In the genomic region with DNA sequence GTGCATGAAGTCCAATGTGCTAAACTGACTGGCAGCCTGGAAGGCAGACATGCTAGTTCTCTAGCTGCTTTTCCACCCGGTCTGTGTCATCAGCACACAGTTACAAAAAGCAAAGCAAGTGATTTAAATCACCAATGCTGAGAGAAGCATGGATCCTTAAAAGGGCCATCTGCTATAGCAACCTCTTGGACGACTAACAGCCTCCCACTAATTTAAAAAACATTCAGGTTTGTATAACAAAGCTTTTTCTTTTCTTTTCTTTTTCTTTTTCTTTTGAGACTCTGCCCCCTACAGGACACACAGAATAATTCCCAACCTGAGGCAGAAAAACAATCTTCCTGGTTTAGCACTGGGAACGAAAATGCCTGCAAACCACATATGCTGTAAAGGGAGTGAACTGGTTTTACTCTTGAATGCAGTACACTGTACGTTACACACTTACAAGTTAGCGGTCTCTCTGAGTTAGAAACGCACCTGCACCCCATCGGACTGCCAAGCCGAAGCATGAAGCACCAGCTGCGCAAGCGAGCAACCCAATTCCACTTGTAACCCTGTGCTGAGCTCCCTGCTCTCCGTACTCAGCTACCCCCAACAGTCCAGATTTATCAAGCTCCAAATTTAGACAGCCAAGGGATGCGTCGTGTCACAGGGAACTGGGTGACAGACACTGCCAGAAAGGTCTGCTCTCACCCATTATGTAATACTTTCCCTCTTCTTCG, we compare ENCODE assay signal across 7 mouse cellular contexts. TPM values are rescaled to one million over a fixed set of nuclear protein-coding genes. Genes with fewer than 3 reads are reported as not detected.
A peak's percentile ranks its signal among the peaks of the same experiment; 100 is the strongest.
DNase-seq lines count a peak whose midpoint lies in the region; ATAC-seq and TF ChIP-seq lines count a peak whose summit lies in the region.

No protein-coding gene starts in this region.

- TF ChIP-seq CTCF in stomach, postnatal 0 days (IDR thresholded peaks at IDR 0.05; ENCODE audit: low read depth), result peak; percentile 78

- peak; percentile 76 for DNase-seq in 3T3-L1 (ENCODE audit: low read depth, low spot score)
- DNase-seq in B cell, adult 2 months, result peak; percentile 23 to 31
- peak; percentile 34 to 66 for DNase-seq in cerebellum, postnatal 14 days
- DNase-seq in kidney, postnatal 4 days, result peak; percentile 14 to 24
- peak; percentile 49 for DNase-seq in lung, postnatal 36 days
- no peak for DNase-seq in stomach, postnatal 0 days (ENCODE audit: low spot score)

- H3K9ac ChIP-seq in heart, embryonic 13.5 days, result peak overlapping the region; percentile 45; the same call in 1 of the 2 replicates
- no peak overlapping the region for H3K9ac ChIP-seq in stomach, postnatal 0 days (ENCODE audit: low read length)

- peaks cover 24% of the 10 kb centered on the region for H3K4me1 ChIP-seq in heart, embryonic 13.5 days
- H3K4me1 ChIP-seq in stomach, postnatal 0 days (replicated peaks; ENCODE audit: control insufficient read depth, insufficient read depth), result no peaks in the 10 kb centered on the region

- peak overlapping the region; percentile 42; the same call in 1 of the 2 replicates for H3K27ac ChIP-seq in heart, embryonic 13.5 days (replicated peaks)
- H3K27ac ChIP-seq in stomach, postnatal 0 days (replicated peaks), result no peak overlapping the region

- no peak for ATAC-seq in heart, embryonic 13.5 days (ENCODE audit: extremely low read depth, insufficient number of reproducible peaks, low FRiP score, low TSS enrichment)
- peak; percentile 51; the same call in 1 of the 2 replicates for ATAC-seq in stomach, postnatal 0 days (ENCODE audit: low FRiP score, low TSS enrichment)

- H3K4me2 ChIP-seq in heart, embryonic 13.5 days, result peak overlapping the region; percentile 53
- no peak overlapping the region for H3K4me2 ChIP-seq in stomach, postnatal 0 days (replicated peaks; ENCODE audit: low read depth)

- TF ChIP-seq EP300 in stomach, postnatal 0 days (optimal IDR thresholded peaks at IDR 0.05), result no peak

- WGBS in heart, embryonic 13.5 days, result 43% methylated on average over 14 of the region's 14 CpGs
- 44% methylated on average over 14 of the region's 14 CpGs for WGBS in stomach, postnatal 0 days

- H3K36me3 ChIP-seq in heart, embryonic 13.5 days, result peaks cover 17% of the 10 kb centered on the region
- H3K36me3 ChIP-seq in stomach, postnatal 0 days (ENCODE audit: control insufficient read depth, insufficient read depth, low read length), result no peaks in the 10 kb centered on the region

- H3K27me3 ChIP-seq in heart, embryonic 13.5 days (replicated peaks), result no peaks in the 10 kb centered on the region
- H3K27me3 ChIP-seq in stomach, postnatal 0 days (ENCODE audit: control insufficient read depth, insufficient read depth, low read length), result no peaks in the 10 kb centered on the region

- H3K4me3 ChIP-seq in heart, embryonic 13.5 days, result peak overlapping the region; percentile 28
- H3K4me3 ChIP-seq in stomach, postnatal 0 days (ENCODE audit: low read depth, low read length), result no peak overlapping the region

- H3K9me3 ChIP-seq in heart, embryonic 13.5 days, result no peaks in the 10 kb centered on the region
- H3K9me3 ChIP-seq in stomach, postnatal 0 days (ENCODE audit: control insufficient read depth, low read length), result no peaks in the 10 kb centered on the region

RNA-seq across cellular contexts. Expression of a gene that starts 37.7 kb away (rescaled TPM):
- 6.4 and 6.9 TPM in 2 replicates for polyA plus RNA-seq in heart, embryonic 13.5 days (2015; fragmentation: Nextera tagmentation; extraction: Ambion mirVana)
- polyA plus RNA-seq in stomach, postnatal 0 days (2015; fragmentation: Nextera tagmentation; extraction: Ambion mirVana), result 2.2 and 2.3 TPM in 2 replicates
